In the genomic region with DNA sequence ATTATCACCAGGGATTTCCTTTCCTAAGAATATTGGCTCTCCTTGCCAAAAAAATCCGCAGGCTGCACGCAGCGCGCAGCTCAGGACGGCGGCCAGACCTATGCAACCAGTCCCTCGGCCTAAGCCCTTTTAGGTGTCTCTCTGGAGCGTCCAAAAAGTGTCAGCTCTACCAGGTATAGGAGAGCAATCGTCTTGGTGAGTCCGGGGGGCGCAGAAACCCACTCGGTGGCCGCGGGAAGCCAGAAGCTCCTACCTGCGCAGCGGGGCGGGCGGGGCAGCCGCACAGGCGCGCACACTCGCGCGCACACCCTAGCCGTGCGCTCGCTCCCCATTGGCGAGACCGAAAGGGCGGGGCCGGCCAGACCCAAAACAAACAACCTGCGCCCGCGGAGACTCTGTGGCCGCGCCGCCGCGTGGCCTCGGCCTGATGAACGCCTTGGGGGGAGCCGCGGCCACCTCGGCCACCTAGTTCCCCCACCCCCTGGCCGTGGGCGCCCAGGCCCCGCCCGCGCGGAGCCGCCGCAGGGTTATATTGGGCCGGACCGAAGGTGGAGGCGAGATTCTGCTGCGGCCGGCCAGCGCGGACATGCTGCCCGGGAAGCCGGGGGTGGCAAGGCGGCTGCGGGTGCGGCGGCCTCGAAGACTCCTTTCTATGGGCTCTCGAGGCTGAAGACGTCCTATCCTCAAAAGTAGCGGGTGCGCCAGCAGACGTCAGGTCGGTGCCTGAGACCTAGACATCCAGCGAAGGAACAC, we compare ENCODE assay signal across 8 mouse cellular contexts. TPM values are rescaled to one million over a fixed set of nuclear protein-coding genes. Genes with fewer than 3 reads are reported as not detected.
DNase-seq lines count a peak whose midpoint lies in the region; ATAC-seq and TF ChIP-seq lines count a peak whose summit lies in the region.

No protein-coding gene starts in this region.

- 0 out of 2 replicates have a peak, but pooled peaks have one; percentile 26 for TF ChIP-seq POLR2A in olfactory bulb, adult 2 months (IDR thresholded peaks at IDR 0.05; ENCODE audit: insufficient read depth, low read depth, low read length)

- under 1% methylated on average over 71 of the region's 73 CpGs for WGBS in heart, embryonic 14.5 days
- WGBS in kidney, embryonic 16.5 days, result under 1% methylated on average over 72 of the region's 73 CpGs
- WGBS in lung, embryonic 15.5 days, result under 1% methylated on average over 73 of the region's 73 CpGs
- 2% methylated on average over 73 of the region's 73 CpGs for WGBS in olfactory bulb, adult 2 months

- peak overlapping the region; percentile 99 for H3K4me2 ChIP-seq in heart, embryonic 14.5 days (ENCODE audit: low read length)
- peak overlapping the region; percentile 100 for H3K4me2 ChIP-seq in kidney, embryonic 16.5 days (replicated peaks; ENCODE audit: low read depth, low read length)
- H3K4me2 ChIP-seq in lung, embryonic 15.5 days, result peak overlapping the region; percentile 98

- peak overlapping the region; percentile 51 to 69 for H3K4me3 ChIP-seq in heart, embryonic 14.5 days (ENCODE audit: control insufficient read depth in 1 of 2, insufficient read depth in 1 of 2, low read depth in 1 of 2, low read length in 2 of 2)
- peak overlapping the region; percentile 65 for H3K4me3 ChIP-seq in kidney, embryonic 16.5 days (ENCODE audit: low read length)
- H3K4me3 ChIP-seq in lung, embryonic 15.5 days, result peak overlapping the region; percentile 56
- peak overlapping the region; percentile 40 for H3K4me3 ChIP-seq in olfactory bulb, adult 2 months (ENCODE audit: insufficient read depth, low read depth, low read length)

- peak overlapping the region; percentile 54; the same call in 1 of the 2 replicates for H3K9ac ChIP-seq in heart, embryonic 14.5 days (ENCODE audit: low read length)
- H3K9ac ChIP-seq in kidney, embryonic 16.5 days (replicated peaks; ENCODE audit: low read length), result peak overlapping the region; percentile 63
- H3K9ac ChIP-seq in lung, embryonic 15.5 days, result peak overlapping the region; percentile 38

- peaks cover 93% of the 10 kb centered on the region for H3K27me3 ChIP-seq in heart, embryonic 14.5 days (ENCODE audit: control insufficient read depth, insufficient read depth, low read length)
- H3K27me3 ChIP-seq in kidney, embryonic 16.5 days (ENCODE audit: insufficient read depth, low read length), result peaks cover 93% of the 10 kb centered on the region
- peaks cover 92% of the 10 kb centered on the region for H3K27me3 ChIP-seq in lung, embryonic 15.5 days

- H3K4me1 ChIP-seq in heart, embryonic 14.5 days (ENCODE audit: control insufficient read depth in 2 of 2, insufficient read depth in 2 of 2, low read length in 2 of 2), result peaks cover 5 to 21% of the 10 kb centered on the region in 2 experiments; a peak in 3 of 4 replicates
- peaks cover 31% of the 10 kb centered on the region for H3K4me1 ChIP-seq in kidney, embryonic 16.5 days (ENCODE audit: insufficient read depth, low read length)
- H3K4me1 ChIP-seq in lung, embryonic 15.5 days, result peaks cover 19% of the 10 kb centered on the region
- H3K4me1 ChIP-seq in olfactory bulb, adult 2 months (ENCODE audit: control insufficient read depth, insufficient read depth, low read length), result peaks cover 26% of the 10 kb centered on the region

- no peaks in the 10 kb centered on the region for H3K36me3 ChIP-seq in heart, embryonic 14.5 days (ENCODE audit: control insufficient read depth, insufficient read depth, low read length)
- no peaks in the 10 kb centered on the region for H3K36me3 ChIP-seq in kidney, embryonic 16.5 days (ENCODE audit: insufficient read depth, low read length)
- no peaks in the 10 kb centered on the region for H3K36me3 ChIP-seq in lung, embryonic 15.5 days

- DNase-seq in layer of hippocampus, adult 18-20 months (ENCODE audit: low spot score in 2 of 2), result peak; percentile 3 to 18
- DNase-seq in layer of hippocampus, adult 9-10 months (ENCODE audit: low spot score), result no peak
- DNase-seq in embryo, embryonic 10 days (ENCODE audit: low spot score), result peak; percentile 64
- peak; percentile 83 to 85 for DNase-seq in urinary bladder, postnatal 36 days (ENCODE audit: low spot score in 2 of 2)

- no peaks in the 10 kb centered on the region for H3K9me3 ChIP-seq in heart, embryonic 14.5 days (ENCODE audit: control insufficient read depth, low read length)
- no peaks in the 10 kb centered on the region for H3K9me3 ChIP-seq in kidney, embryonic 16.5 days (ENCODE audit: low read length)
- no peaks in the 10 kb centered on the region for H3K9me3 ChIP-seq in lung, embryonic 15.5 days

- H3K27ac ChIP-seq in heart, embryonic 14.5 days (replicated peaks in 1 of 2; ENCODE audit: control insufficient read depth in 1 of 2, insufficient read depth in 1 of 2, low read depth in 2 of 2, low read length in 2 of 2), result no peak overlapping the region
- peak overlapping the region; percentile 56; the same call in 1 of the 2 replicates for H3K27ac ChIP-seq in kidney, embryonic 16.5 days (ENCODE audit: low read length)
- H3K27ac ChIP-seq in lung, embryonic 15.5 days, result no peak overlapping the region
- no peak overlapping the region for H3K27ac ChIP-seq in olfactory bulb, adult 2 months (ENCODE audit: insufficient read depth, low read depth, low read length)

- ATAC-seq in heart, embryonic 14.5 days (ENCODE audit: insufficient number of reproducible peaks, insufficient read depth, low FRiP score, low read depth), result 0 out of 2 replicates have a peak, but pooled peaks have one; percentile 36
- ATAC-seq in kidney, embryonic 16.5 days (ENCODE audit: low FRiP score, low TSS enrichment), result peak; percentile 73
- ATAC-seq in lung, embryonic 15.5 days (ENCODE audit: borderline replicate concordance, extremely low read depth, low FRiP score, low TSS enrichment), result peak; percentile 52; the same call in 1 of the 2 replicates

- TF ChIP-seq CTCF in olfactory bulb, adult 2 months (IDR thresholded peaks at IDR 0.05; ENCODE audit: insufficient read depth, low read depth, low read length), result no peak

RNA-seq across cellular contexts. Expression of a gene that starts 1.2 kb away (rescaled TPM):
- under 1 TPM; 0.48 to 0.92 TPM for total RNA-seq in layer of hippocampus, adult 18-20 months (2021)
- polyA plus RNA-seq in heart, embryonic 14.5 days (2014; fragmentation: Nextera tagmentation; extraction: Ambion mirVana), result not detected in 2 replicates
- polyA plus RNA-seq in kidney, embryonic 16.5 days (2015; fragmentation: Nextera tagmentation; extraction: Ambion mirVana), result not detected in 2 replicates
- not detected in 2 replicates for polyA plus RNA-seq in lung, embryonic 15.5 days (2015; fragmentation: Nextera tagmentation; extraction: Ambion mirVana)
- not detected in 2 replicates for polyA plus RNA-seq in olfactory bulb, adult 2 months (2012; ENCODE audit: insufficient read depth, insufficient read length, low replicate concordance, missing spikeins)

RNA-seq across cellular contexts. Expression of a gene that starts 2.0 kb away (rescaled TPM):
- 1 to 10 TPM; 2.0 to 2.6 TPM for total RNA-seq in layer of hippocampus, adult 18-20 months (2021)
- 0.04 and 0.19 TPM in 2 replicates for polyA plus RNA-seq in heart, embryonic 14.5 days (2014; fragmentation: Nextera tagmentation; extraction: Ambion mirVana)
- 3.6 and 4.4 TPM in 2 replicates for polyA plus RNA-seq in kidney, embryonic 16.5 days (2015; fragmentation: Nextera tagmentation; extraction: Ambion mirVana)
- 1.1 TPM in 2 replicates for polyA plus RNA-seq in lung, embryonic 15.5 days (2015; fragmentation: Nextera tagmentation; extraction: Ambion mirVana)
- polyA plus RNA-seq in olfactory bulb, adult 2 months (2012; ENCODE audit: insufficient read depth, insufficient read length, low replicate concordance, missing spikeins), result not detected in 2 replicates
